Comparison of ENCODE assay signal across 8 mouse cellular contexts in the genomic region with DNA sequence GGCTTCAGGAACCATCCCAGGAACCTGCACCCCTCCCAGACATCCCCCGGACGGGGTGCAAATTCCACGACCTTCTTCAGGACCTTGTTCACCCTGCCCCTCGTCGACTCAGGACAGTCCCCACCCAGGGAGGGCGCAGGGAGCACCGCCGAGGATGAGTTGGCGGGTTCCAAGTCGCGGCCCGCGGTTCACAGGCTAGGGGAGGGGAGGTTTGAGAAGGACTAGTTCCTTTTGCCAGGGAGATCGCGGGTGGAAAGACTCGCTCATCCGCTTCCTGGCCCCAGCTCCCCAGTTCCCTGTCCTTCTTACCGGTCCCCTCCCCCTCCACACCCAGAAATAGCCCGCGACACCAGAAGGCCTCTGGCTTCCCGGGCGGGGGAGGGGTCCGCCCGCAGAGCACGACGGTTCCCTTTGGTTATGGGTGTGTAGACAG. TPM values are rescaled to one million over a fixed set of nuclear protein-coding genes. Genes with fewer than 3 reads are reported as not detected.
DNase-seq lines count a peak whose midpoint lies in the region; ATAC-seq lines count a peak whose summit lies in the region.

Gene Fam19a3, minus strand, starts transcription at position 370 of the 433 bp plus-strand sequence.

- ATAC-seq in forebrain, embryonic 13.5 days, result no peak
- 0 out of 2 replicates have a peak, but pooled peaks have one; percentile 14 for ATAC-seq in hindbrain, embryonic 12.5 days (ENCODE audit: low FRiP score)
- ATAC-seq in liver, embryonic 12.5 days, result peak; percentile 25; the same call in 1 of the 2 replicates
- ATAC-seq in neural tube, embryonic 11.5 days (ENCODE audit: insufficient read depth, low FRiP score, low TSS enrichment), result no peak

- no peak within 1 kb of the TSS for H3K27ac ChIP-seq in forebrain, embryonic 13.5 days
- no peak within 1 kb of the TSS for H3K27ac ChIP-seq in hindbrain, embryonic 12.5 days
- no peak within 1 kb of the TSS for H3K27ac ChIP-seq in liver, embryonic 12.5 days
- no peak within 1 kb of the TSS for H3K27ac ChIP-seq in neural tube, embryonic 11.5 days (ENCODE audit: low read depth, low read length)

- under 1% methylated on average over 26 of the region's 26 CpGs for WGBS in forebrain, embryonic 13.5 days
- WGBS in hindbrain, embryonic 12.5 days, result under 1% methylated on average over 26 of the region's 26 CpGs
- WGBS in liver, embryonic 12.5 days (ENCODE audit: insufficient replicate concordance), result under 1% methylated on average over 26 of the region's 26 CpGs
- under 1% methylated on average over 26 of the region's 26 CpGs for WGBS in neural tube, embryonic 11.5 days

- DNase-seq in lung, adult 18-20 months, result peak; percentile 53 to 56
- no peak for DNase-seq in lung, postnatal 25 days (ENCODE audit: low spot score)
- DNase-seq in neural tube, embryonic 11.5 days (ENCODE audit: low spot score), result no peak
- no peak for DNase-seq in layer of hippocampus, adult 11-12 months (ENCODE audit: low spot score)
- no peak for DNase-seq in urinary bladder, postnatal 25 days (ENCODE audit: low spot score)

- no peaks in the 10 kb centered on the region for H3K36me3 ChIP-seq in forebrain, embryonic 13.5 days (ENCODE audit: poor library complexity, severe bottlenecking)
- no peaks in the 10 kb centered on the region for H3K36me3 ChIP-seq in hindbrain, embryonic 12.5 days
- no peaks in the 10 kb centered on the region for H3K36me3 ChIP-seq in liver, embryonic 12.5 days
- H3K36me3 ChIP-seq in neural tube, embryonic 11.5 days (ENCODE audit: control insufficient read depth, insufficient read depth, low read length), result no peaks in the 10 kb centered on the region

- peak within 1 kb of the TSS; percentile 86 for H3K4me2 ChIP-seq in forebrain, embryonic 13.5 days
- peak within 1 kb of the TSS; percentile 82 for H3K4me2 ChIP-seq in hindbrain, embryonic 12.5 days (replicated peaks)
- H3K4me2 ChIP-seq in liver, embryonic 12.5 days, result peak within 1 kb of the TSS; percentile 80
- peak within 1 kb of the TSS; percentile 57 for H3K4me2 ChIP-seq in neural tube, embryonic 11.5 days (ENCODE audit: low read depth)

- peak within 1 kb of the TSS; percentile 47 for H3K4me3 ChIP-seq in forebrain, embryonic 13.5 days
- H3K4me3 ChIP-seq in hindbrain, embryonic 12.5 days, result peak within 1 kb of the TSS; percentile 40
- peak within 1 kb of the TSS; percentile 56 for H3K4me3 ChIP-seq in liver, embryonic 12.5 days
- peak within 1 kb of the TSS; percentile 41 for H3K4me3 ChIP-seq in neural tube, embryonic 11.5 days (ENCODE audit: low read depth, low read length)

- peaks cover 22% of the 10 kb centered on the region for H3K4me1 ChIP-seq in forebrain, embryonic 13.5 days
- H3K4me1 ChIP-seq in hindbrain, embryonic 12.5 days, result peaks cover 24% of the 10 kb centered on the region
- peaks cover 25% of the 10 kb centered on the region for H3K4me1 ChIP-seq in liver, embryonic 12.5 days
- H3K4me1 ChIP-seq in neural tube, embryonic 11.5 days (ENCODE audit: control insufficient read depth, insufficient read depth, low read length), result peaks cover 9% of the 10 kb centered on the region; the same call in 1 of the 2 replicates

- peak within 1 kb of the TSS; percentile 48 for H3K9ac ChIP-seq in forebrain, embryonic 13.5 days
- peak within 1 kb of the TSS; percentile 61 for H3K9ac ChIP-seq in hindbrain, embryonic 12.5 days
- peak within 1 kb of the TSS; percentile 0; the same call in 1 of the 2 replicates for H3K9ac ChIP-seq in liver, embryonic 12.5 days
- peak within 1 kb of the TSS; percentile 5; the same call in 1 of the 2 replicates for H3K9ac ChIP-seq in neural tube, embryonic 11.5 days (ENCODE audit: low read length)

- H3K27me3 ChIP-seq in forebrain, embryonic 13.5 days, result peaks cover 98% of the 10 kb centered on the region
- peaks cover 98% of the 10 kb centered on the region for H3K27me3 ChIP-seq in hindbrain, embryonic 12.5 days
- H3K27me3 ChIP-seq in liver, embryonic 12.5 days (replicated peaks), result peaks cover 98% of the 10 kb centered on the region
- H3K27me3 ChIP-seq in neural tube, embryonic 11.5 days (ENCODE audit: control insufficient read depth, insufficient read depth, low read length), result peaks cover 75% of the 10 kb centered on the region

- H3K9me3 ChIP-seq in forebrain, embryonic 13.5 days (replicated peaks), result no peaks in the 10 kb centered on the region
- H3K9me3 ChIP-seq in hindbrain, embryonic 12.5 days (replicated peaks), result no peaks in the 10 kb centered on the region
- H3K9me3 ChIP-seq in liver, embryonic 12.5 days (replicated peaks), result no peaks in the 10 kb centered on the region
- H3K9me3 ChIP-seq in neural tube, embryonic 11.5 days (ENCODE audit: control insufficient read depth, low read length), result no peaks in the 10 kb centered on the region

RNA-seq across cellular contexts. Expression of gene Fam19a3, which starts in this region (rescaled TPM):
- 0.04 TPM in 1 of 2 replicates, not detected in the other for polyA plus RNA-seq in forebrain, embryonic 13.5 days (2015; fragmentation: Nextera tagmentation; extraction: Ambion mirVana)
- polyA plus RNA-seq in hindbrain, embryonic 12.5 days (2016; fragmentation: Nextera tagmentation; extraction: Ambion mirVana), result 0.06 TPM in 1 of 2 replicates, not detected in the other
- not detected in 2 replicates for polyA plus RNA-seq in liver, embryonic 12.5 days (2016; fragmentation: Nextera tagmentation; extraction: Ambion mirVana)
- polyA plus RNA-seq in neural tube, embryonic 11.5 days (2014; fragmentation: Nextera tagmentation; extraction: Ambion mirVana), result not detected in 2 replicates

Comparison
In these comparisons a context has a peak if more than half of its experiments do, and no peak if none do; other contexts are left out.
1. DNase-seq: peak in lung, adult 18-20 months (2 of 2); none in lung, postnatal 25 days (single experiment), neural tube, embryonic 11.5 days (single experiment), layer of hippocampus, adult 11-12 months (single experiment) and urinary bladder, postnatal 25 days (single experiment).
2. Peak in ATAC-seq, H3K4me3 ChIP-seq, H3K9ac ChIP-seq and H3K4me2 ChIP-seq in hindbrain, embryonic 12.5 days; RNA of the gene not detected or under 1 TPM.
3. Peak in ATAC-seq, H3K4me3 ChIP-seq, H3K9ac ChIP-seq and H3K4me2 ChIP-seq in liver, embryonic 12.5 days; RNA of the gene not detected or under 1 TPM.
4. H3K9ac ChIP-seq: peak in every context shown above with its lines; median percentile 61 in hindbrain, embryonic 12.5 days; 48 in forebrain, embryonic 13.5 days; 5 in neural tube, embryonic 11.5 days; 0 in liver, embryonic 12.5 days.
5. Peak in every context shown above with its lines, with median percentiles within 50 percentile points of each other: H3K4me2 ChIP-seq and H3K4me3 ChIP-seq.